Mouse (Mus musculus) bone marrow macrophage, adult 2 months (primary cell): ENCODE data around the gene 4931422A03Rik.

Source experiments
- CTCF ChIP-seq: IDR thresholded peaks from 2 replicates; pipeline ENCODE4 v1.5.1; 2012; ENCODE audit warnings: low read depth, mild to moderate bottlenecking, low read length, moderate library complexity
- POLR2A ChIP-seq: IDR thresholded peaks from 2 replicates; pipeline ENCODE4 v1.6.1; 2012; ENCODE audit warnings: mild to moderate bottlenecking, low read depth, low read length, borderline replicate concordance

- TF ChIP-seq POLR2A (0 out of 2 replicates have a peak, but pooled peaks have one; percentile 39), CTCF (peak; percentile 23; the same call in 1 of the 2 replicates)
Measured at GRCm38 (mm10) chr2:104027458-104028138, 563 bp downstream of the 4931422A03Rik start, which contains the start of gene Fbxo3.
